Mouse (Mus musculus): ENCODE measurements around the gene Olfr585.

Gene Olfr585

GRCm38 (mm10) chr7:103097420-103097819 is at the start of gene Olfr585:
TSS of gene Olfr585 (plus strand) at chr7:103097720.
- DNase-seq: no peak

GRCm38 (mm10) chr7:103051000-103051399 is 46.5 kb upstream of the Olfr585 start, which contains the start of gene Olfr583:
TSS of gene Olfr583 (plus strand) at chr7:103051300.
- no peak for DNase-seq

- DNase-seq: no peak
Observed at GRCm38 (mm10) chr7:103081585-103081984, 15.9 kb upstream of the Olfr585 start, which contains the start of gene Olfr584. TSS of gene Olfr584 (plus strand) at chr7:103081885.

- no peak for DNase-seq
Observed at GRCm38 (mm10) chr7:103119406-103119805, 21.9 kb downstream of the Olfr585 start.

- no peak for DNase-seq
Observed at GRCm38 (mm10) chr7:103125538-103125937, 28.0 kb downstream of the Olfr585 start, which contains the start of gene Olfr586. TSS of gene Olfr586 (minus strand) at chr7:103125638.

- no peak for DNase-seq
Observed at GRCm38 (mm10) chr7:103140579-103140978, 43.1 kb downstream of the Olfr585 start, which contains the start of gene Olfr588-ps1. TSS of gene Olfr588-ps1 (plus strand) at chr7:103140879.
